Mouse (Mus musculus): ENCODE results near the gene Ccdc28a. TPM values are rescaled to one million over a fixed set of nuclear protein-coding genes. Genes with fewer than 3 reads are reported as not detected.

Gene Ccdc28a
- polyA plus RNA-seq, 1 experiment from 2014 or later, result 10.9 TPM

DNA sequence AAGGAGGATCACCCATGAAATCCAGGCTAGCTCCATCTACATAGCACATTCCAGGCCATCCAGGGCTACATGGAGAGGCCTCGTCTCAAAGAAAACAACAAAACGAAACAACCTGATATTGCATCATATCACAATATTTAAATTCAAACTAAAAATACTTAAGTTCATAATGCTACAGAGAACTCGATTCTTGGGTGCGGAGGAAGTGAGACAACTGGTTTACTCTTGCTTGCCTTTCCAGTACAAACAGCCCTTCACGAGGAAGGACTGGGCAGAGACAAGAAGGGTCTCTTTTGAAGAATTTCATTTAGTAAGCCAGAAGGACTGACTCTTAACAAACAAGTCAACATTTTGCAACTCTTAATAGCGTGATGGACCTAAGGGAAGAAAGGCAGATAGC is 46.2 kb downstream of the Ccdc28a start:
- no peak for ATAC-seq (replicated peaks; ENCODE audit: extremely low read depth, insufficient read depth, low FRiP score)
- H3K27ac ChIP-seq (ENCODE audit: low read length), result no peak overlapping the region
- H3K4me1 ChIP-seq (ENCODE audit: control insufficient read depth, insufficient read depth, low read length), result peaks cover 7% of the 10 kb centered on the region
- no peak overlapping the region for H3K4me3 ChIP-seq (ENCODE audit: low read length)
- no peaks in the 10 kb centered on the region for H3K36me3 ChIP-seq (ENCODE audit: control insufficient read depth, insufficient read depth)
- H3K9me3 ChIP-seq (replicated peaks; ENCODE audit: control insufficient read depth, low read length), result no peaks in the 10 kb centered on the region; the same call in 1 of the 2 replicates
- no peak overlapping the region for H3K9ac ChIP-seq (ENCODE audit: low read length)
- 66% methylated on average over 6 of the region's 6 CpGs for WGBS
- H3K4me2 ChIP-seq (ENCODE audit: low read depth, low read length), result no peak overlapping the region
- no peaks in the 10 kb centered on the region for H3K27me3 ChIP-seq (ENCODE audit: control insufficient read depth, insufficient read depth, low read length)

DNA sequence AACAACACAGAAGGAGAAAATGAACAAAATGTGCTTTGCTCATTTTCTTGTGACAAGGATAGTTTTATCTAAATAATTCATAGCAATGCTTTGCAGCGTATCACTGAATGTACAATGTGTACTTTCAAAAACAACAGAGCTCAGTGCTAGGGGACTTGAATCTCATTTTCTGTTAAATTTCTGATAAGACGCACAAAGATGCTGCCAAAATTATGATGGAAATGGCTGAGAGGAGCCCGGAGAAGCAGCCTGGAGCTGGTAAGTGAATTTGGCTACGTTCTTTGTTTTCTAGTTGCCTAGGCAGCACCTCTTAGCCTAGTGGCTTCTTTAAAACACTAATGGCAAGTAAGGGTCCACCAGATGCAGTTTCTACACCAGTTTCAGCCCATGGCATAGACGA is 52.6 kb downstream of the Ccdc28a start:
- 71% methylated on average over 5 of the region's 5 CpGs for WGBS
- Histone ChIP-seq H3K9me3 (replicated peaks; ENCODE audit: control insufficient read depth, low read length) (no peaks in the 10 kb centered on the region; the same call in 1 of the 2 replicates), H3K4me3 (ENCODE audit: low read length) (no peak overlapping the region), H3K27ac (ENCODE audit: low read length) (no peak overlapping the region), H3K4me1 (ENCODE audit: control insufficient read depth, insufficient read depth, low read length) (no peaks in the 10 kb centered on the region), H3K9ac (ENCODE audit: low read length) (no peak overlapping the region), H3K27me3 (ENCODE audit: control insufficient read depth, insufficient read depth, low read length) (no peaks in the 10 kb centered on the region), H3K36me3 (ENCODE audit: control insufficient read depth, insufficient read depth) (no peaks in the 10 kb centered on the region), H3K4me2 (ENCODE audit: low read depth, low read length) (no peak overlapping the region)
- ATAC-seq (replicated peaks; ENCODE audit: extremely low read depth, insufficient read depth, low FRiP score), result no peak

DNA sequence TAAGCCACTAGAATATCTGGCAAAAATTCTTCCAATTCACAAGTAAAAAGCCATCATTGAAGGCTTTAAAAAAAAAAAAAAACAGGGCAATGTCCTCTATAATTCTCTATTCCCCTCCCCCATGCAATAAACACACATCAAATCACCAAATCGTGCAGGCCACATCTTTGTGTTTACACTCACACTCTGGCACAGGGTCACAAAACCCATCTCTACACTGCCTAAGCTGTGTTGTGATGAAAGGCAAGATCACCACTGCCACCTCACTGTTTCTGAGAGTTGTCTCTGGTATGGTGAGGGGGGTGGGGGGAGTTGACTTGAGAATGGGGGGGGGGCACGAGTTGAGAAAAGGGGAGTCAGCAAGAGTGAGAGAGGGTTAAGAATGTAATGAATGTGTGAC is 57.5 kb downstream of the Ccdc28a start:
- 51% methylated on average over 2 of the region's 2 CpGs for WGBS
- no peaks in the 10 kb centered on the region for H3K36me3 ChIP-seq (ENCODE audit: control insufficient read depth, insufficient read depth)
- no peak for ATAC-seq (replicated peaks; ENCODE audit: extremely low read depth, insufficient read depth, low FRiP score)

DNA sequence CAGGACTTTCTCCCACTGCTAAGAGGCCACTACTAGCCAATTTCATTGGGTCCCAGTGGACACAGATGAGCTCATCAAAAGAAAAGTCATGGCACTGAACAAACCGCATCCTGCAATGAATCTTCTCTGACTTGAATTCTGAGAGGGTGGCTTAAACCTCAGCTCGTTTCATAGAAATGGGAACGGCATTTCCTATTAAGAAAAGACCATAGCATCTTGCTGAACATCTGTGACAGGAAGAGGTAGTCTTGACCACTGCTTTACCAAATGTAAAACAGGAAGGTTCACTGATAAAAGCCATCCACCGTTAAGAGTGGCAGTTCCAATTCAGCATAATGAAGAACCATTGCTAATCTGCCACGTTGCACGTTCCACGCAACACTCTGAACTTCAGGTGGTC is 58.1 kb downstream of the Ccdc28a start:
- Histone ChIP-seq H3K9ac (ENCODE audit: low read length) (no peak overlapping the region), H3K27me3 (ENCODE audit: control insufficient read depth, insufficient read depth, low read length) (no peaks in the 10 kb centered on the region), H3K9me3 (replicated peaks; ENCODE audit: control insufficient read depth, low read length) (no peaks in the 10 kb centered on the region), H3K4me2 (ENCODE audit: low read depth, low read length) (no peak overlapping the region), H3K27ac (ENCODE audit: low read length) (no peak overlapping the region), H3K36me3 (ENCODE audit: control insufficient read depth, insufficient read depth) (no peaks in the 10 kb centered on the region), H3K4me1 (ENCODE audit: control insufficient read depth, insufficient read depth, low read length) (no peaks in the 10 kb centered on the region), H3K4me3 (ENCODE audit: low read length) (no peak overlapping the region)
- no peak for ATAC-seq (replicated peaks; ENCODE audit: extremely low read depth, insufficient read depth, low FRiP score)
- WGBS, result 71% methylated on average over 7 of the region's 7 CpGs

More for the DNA sequence above, 57.5 kb downstream of the Ccdc28a start:
- no peak overlapping the region for H3K4me3 ChIP-seq (ENCODE audit: low read length)
- H3K9ac ChIP-seq (ENCODE audit: low read length), result no peak overlapping the region
- H3K27ac ChIP-seq (ENCODE audit: low read length), result no peak overlapping the region
- H3K4me2 ChIP-seq (ENCODE audit: low read depth, low read length), result no peak overlapping the region
- no peaks in the 10 kb centered on the region for H3K4me1 ChIP-seq (ENCODE audit: control insufficient read depth, insufficient read depth, low read length)
- no peaks in the 10 kb centered on the region for H3K9me3 ChIP-seq (replicated peaks; ENCODE audit: control insufficient read depth, low read length)
- no peaks in the 10 kb centered on the region for H3K27me3 ChIP-seq (ENCODE audit: control insufficient read depth, insufficient read depth, low read length)

DNA sequence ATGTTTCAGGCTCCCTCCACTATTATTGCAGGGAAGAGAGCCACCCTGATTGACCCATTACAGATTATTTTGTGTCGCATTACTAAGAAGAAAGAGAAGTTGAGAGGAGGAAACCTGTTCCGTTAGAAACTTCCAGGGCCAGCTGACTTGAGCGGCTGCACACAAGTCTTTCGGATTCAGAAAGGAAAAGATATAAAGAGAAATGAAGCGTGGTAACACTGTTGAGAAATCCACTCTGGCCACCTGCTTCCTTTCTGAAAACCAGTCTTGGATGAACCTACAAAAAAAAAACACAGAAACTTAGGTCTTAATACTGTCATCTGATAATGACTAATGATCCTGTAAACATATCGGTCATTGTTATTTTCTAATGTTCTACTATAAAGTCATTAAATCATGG is 59.7 kb downstream of the Ccdc28a start:
- Histone ChIP-seq H3K9me3 (replicated peaks; ENCODE audit: control insufficient read depth, low read length) (no peaks in the 10 kb centered on the region), H3K4me2 (ENCODE audit: low read depth, low read length) (no peak overlapping the region), H3K4me3 (ENCODE audit: low read length) (no peak overlapping the region), H3K27me3 (ENCODE audit: control insufficient read depth, insufficient read depth, low read length) (no peaks in the 10 kb centered on the region), H3K36me3 (ENCODE audit: control insufficient read depth, insufficient read depth) (no peaks in the 10 kb centered on the region), H3K27ac (ENCODE audit: low read length) (no peak overlapping the region), H3K9ac (ENCODE audit: low read length) (no peak overlapping the region), H3K4me1 (ENCODE audit: control insufficient read depth, insufficient read depth, low read length) (no peaks in the 10 kb centered on the region)
- WGBS, result 83% methylated on average over 6 of the region's 6 CpGs
- ATAC-seq (replicated peaks; ENCODE audit: extremely low read depth, insufficient read depth, low FRiP score), result no peak

Other genes starting within 250 kb of the Ccdc28a start
- gene Abracl, start 211.7 kb downstream of the Ccdc28a start, polyA plus RNA-seq (2015; fragmentation: Nextera tagmentation; extraction: Ambion mirVana), result 152 and 167 TPM in 2 replicates
- 8.2 and 8.3 TPM in 2 replicates for gene Reps1, start 179.1 kb downstream of the Ccdc28a start, polyA plus RNA-seq (2015; fragmentation: Nextera tagmentation; extraction: Ambion mirVana)
- 0.27 and 0.32 TPM in 2 replicates for gene Ect2l, start 24.1 kb downstream of the Ccdc28a start, polyA plus RNA-seq (2015; fragmentation: Nextera tagmentation; extraction: Ambion mirVana)
- 11.7 and 12.0 TPM in 2 replicates for gene Nhsl1, start 84.0 kb upstream of the Ccdc28a start, polyA plus RNA-seq (2015; fragmentation: Nextera tagmentation; extraction: Ambion mirVana)

Data from heart, embryonic 16.5 days (tissue).